Mouse (Mus musculus) kidney, postnatal 0 days (tissue): ENCODE measurements around the gene Zfp182. TPM values are rescaled to one million over a fixed set of nuclear protein-coding genes. Genes with fewer than 3 reads are reported as not detected.

Experiments used
- ATAC-seq: fragments of 200-750 bp; cut with Nextera tagmentation; replicated peaks from 2 replicates; pipeline ENCODE4 v1.8.0; 2017; ENCODE audit warnings: low read depth, moderate number of reproducible peaks, moderate TSS enrichment, moderate library complexity; ENCODE audit not compliant: low FRiP score
- DNase-seq: peaks from one replicate; pipeline ENCODE4 v3.0.0-alpha.2; 2016; ENCODE audit warnings: low spot score
- H3K27ac ChIP-seq: fragments of 300-500 bp; sonication (generic); 2 replicates; pipeline ENCODE4 v1.5.1; 2014; ENCODE audit warnings: mild to moderate bottlenecking
- H3K27me3 ChIP-seq: fragments of 300-500 bp; sonication (generic); 2 replicates; pipeline ENCODE4 v1.6.1; 2014; ENCODE audit warnings: low read length, mixed read lengths; ENCODE audit not compliant: insufficient read depth
- H3K36me3 ChIP-seq: fragments of 300-500 bp; sonication (generic); 2 replicates; pipeline ENCODE4 v1.6.1; 2014; ENCODE audit warnings: low read length, mixed read lengths; ENCODE audit not compliant: insufficient read depth
- H3K4me1 ChIP-seq: fragments of 300-500 bp; sonication (generic); replicated peaks from 2 replicates; pipeline ENCODE4 v1.6.1; 2014; ENCODE audit warnings: antibody characterized with exemption, low read length, mixed read lengths; ENCODE audit not compliant: insufficient read depth
- H3K4me2 ChIP-seq: fragments of 300-500 bp; sonication (generic); 2 replicates; pipeline ENCODE4 v1.6.1; 2014; ENCODE audit warnings: mild to moderate bottlenecking, low read length, moderate library complexity, mixed read lengths
- H3K4me3 ChIP-seq: fragments of 300-500 bp; sonication (generic); replicated peaks from 2 replicates; pipeline ENCODE4 v1.5.1; 2014; ENCODE audit warnings: low read depth, low read length
- H3K9ac ChIP-seq: fragments of 300-500 bp; sonication (generic); 2 replicates; pipeline ENCODE4 v1.6.1; 2014; ENCODE audit warnings: low read depth, low read length
- H3K9me3 ChIP-seq: fragments of 300-500 bp; sonication (generic); replicated peaks from 2 replicates; pipeline ENCODE4 v1.6.1; 2016; ENCODE audit warnings: low read length, inconsistent platforms, mixed read lengths
- CTCF ChIP-seq: IDR thresholded peaks from 2 replicates; pipeline ENCODE4 v1.5.1; 2016; ENCODE audit warnings: antibody characterized with exemption, low read depth, mild to moderate bottlenecking, moderate library complexity
- WGBS: fragments of 180-500 bp; shearing (Covaris S2); extraction: QIAGEN DNeasy Blood & Tissue Kit; methylation state at CpG from one replicate; pipeline ENCODE4 v1.1.7; 2014; 5-methylcytosine and 5-hydroxymethylcytosine counted together
- polyA plus RNA-seq: library from polyadenylated mRNA; unstranded; fragments of >200 nt; fragmentation: Nextera tagmentation; extraction: Ambion mirVana; gene quantifications from 2 replicates; pipeline ENCODE4 v1.2.1, GENCODE M21; 2015

Zfp182 gene
- polyA plus RNA-seq, 1 experiment from 2014 or later = 5.4 TPM

- Histone ChIP-seq H3K9ac (peak overlapping the region; percentile 54), H3K4me2 (peak overlapping the region; percentile 55), H3K4me1 (no peaks in the 10 kb centered on the region), H3K27me3 (no peaks in the 10 kb centered on the region), H3K36me3 (no peaks in the 10 kb centered on the region), H3K27ac (no peak overlapping the region), H3K9me3 (no peaks in the 10 kb centered on the region), H3K4me3 (peak overlapping the region; percentile 48)
- 30% methylated on average over 9 of the region's 9 CpGs for WGBS
- 0 out of 2 replicates have a peak, but pooled peaks have one; percentile 20 for TF ChIP-seq CTCF
- ATAC-seq (peak; percentile 46; the same call in 1 of the 2 replicates), DNase-seq (no peak)
Measured at GRCm38 (mm10) chrX:21061460-21061859, 656 bp downstream of the Zfp182 start.

GRCm38 (mm10) chrX:20980901-20981300 is 81.2 kb downstream of the Zfp182 start:
- no peaks in the 10 kb centered on the region for H3K9me3 ChIP-seq
- H3K9ac ChIP-seq = no peak overlapping the region
- H3K4me1 ChIP-seq = no peaks in the 10 kb centered on the region
- ATAC-seq = no peak
- no peak for DNase-seq
- H3K27ac ChIP-seq = no peak overlapping the region
- TF ChIP-seq CTCF = no peak
- 81% methylated on average over 1 of the region's 1 CpGs for WGBS
- H3K36me3 ChIP-seq = no peaks in the 10 kb centered on the region
- no peak overlapping the region for H3K4me3 ChIP-seq
- no peaks in the 10 kb centered on the region for H3K27me3 ChIP-seq
- no peak overlapping the region for H3K4me2 ChIP-seq

Other genes with a start within 250 kb of the Zfp182 start
- 17.2 TPM in 2 replicates for gene Timp1, start 192.2 kb downstream of the Zfp182 start, polyA plus RNA-seq
- 0.11 and 0.16 TPM in 2 replicates for gene Syn1, start 141.3 kb downstream of the Zfp182 start, polyA plus RNA-seq
- 5.0 and 5.4 TPM in 2 replicates for gene Cfp, start 130.8 kb downstream of the Zfp182 start, polyA plus RNA-seq
- gene Elk1, start 111.7 kb downstream of the Zfp182 start, polyA plus RNA-seq = 10.1 TPM in 2 replicates
- 79.2 and 85.4 TPM in 2 replicates for gene Uxt, start 100.3 kb downstream of the Zfp182 start, polyA plus RNA-seq
- not detected in 2 replicates for gene Spaca5, start 6.1 kb upstream of the Zfp182 start, polyA plus RNA-seq
- gene Zfp300, start 27.2 kb upstream of the Zfp182 start, polyA plus RNA-seq = 0.96 and 1.3 TPM in 2 replicates
- not detected in 2 replicates for gene Ssxa1, start 53.5 kb upstream of the Zfp182 start, polyA plus RNA-seq
- not detected in 2 replicates for gene Gm21876, start 113.3 kb upstream of the Zfp182 start, polyA plus RNA-seq